Mouse (Mus musculus): ENCODE data around the gene Angpt4. TPM values are rescaled to one million over a fixed set of nuclear protein-coding genes. Genes with fewer than 3 reads are reported as not detected.

Angpt4 gene
- polyA plus RNA-seq, 2 experiments from 2014 or later: not detected

GRCm38 (mm10) chr2:151916061-151916831, 5.2 kb downstream of the Angpt4 start:
- no peak for ATAC-seq

DNA sequence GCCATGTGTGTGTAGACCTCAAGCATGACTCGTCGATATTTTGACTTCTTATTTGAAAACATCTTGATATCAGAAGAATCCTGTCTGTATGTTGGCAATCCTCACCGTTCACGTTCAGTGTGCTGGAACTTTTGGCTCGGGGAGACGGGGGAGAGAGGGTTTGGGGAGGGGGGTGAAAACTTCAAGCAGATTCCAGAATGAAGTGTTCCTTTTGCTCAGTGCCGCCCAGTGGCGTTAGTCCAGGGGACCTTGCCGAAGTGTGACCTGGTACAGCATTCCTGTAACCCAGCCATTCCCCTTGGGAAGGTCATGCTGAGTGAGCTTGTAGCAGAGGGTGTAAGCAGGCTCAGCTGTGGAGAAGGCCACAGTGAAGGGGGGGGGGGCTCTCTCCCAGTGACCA, 8.1 kb downstream of the Angpt4 start:
- no peak for ATAC-seq

DNA sequence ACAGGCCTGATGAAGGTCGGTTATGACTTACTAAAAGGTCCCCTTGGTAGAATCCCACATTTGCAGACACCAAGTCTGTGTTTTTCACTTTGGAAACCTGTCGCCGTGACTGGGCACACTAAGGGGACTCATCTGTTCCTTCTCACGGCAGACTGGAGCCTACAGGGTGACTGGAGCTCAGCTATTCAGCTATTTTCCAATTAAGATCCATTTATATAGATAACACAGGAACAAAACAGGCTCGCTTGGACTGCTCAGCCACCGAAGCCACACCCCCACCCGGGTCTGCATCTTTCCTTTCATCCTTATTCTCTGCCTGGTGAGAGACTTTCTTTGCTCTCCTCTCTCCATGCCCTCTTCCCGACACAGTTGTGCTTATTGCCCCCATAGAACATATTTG, 10.1 kb downstream of the Angpt4 start:
- ATAC-seq: no peak

DNA sequence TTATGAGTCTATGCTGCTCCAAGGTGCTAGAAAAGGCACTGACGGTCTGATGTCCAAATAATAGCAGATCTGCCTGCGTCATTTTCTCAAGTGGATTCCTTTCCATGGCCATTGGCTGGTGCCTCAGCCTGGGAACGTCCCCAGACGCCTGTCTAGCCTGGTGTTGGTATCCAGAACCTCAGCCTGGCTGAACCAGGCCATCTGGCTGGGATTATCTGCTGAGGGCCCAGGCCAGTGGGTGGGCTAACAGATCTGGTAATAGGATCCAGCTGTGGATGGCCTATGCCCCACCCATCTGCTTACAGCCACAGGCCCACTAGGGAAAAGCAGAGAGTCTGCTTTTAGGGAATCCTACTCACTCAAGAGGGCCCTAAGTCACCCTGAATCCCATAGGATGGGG, 10.6 kb downstream of the Angpt4 start:
- ATAC-seq: no peak

DNA sequence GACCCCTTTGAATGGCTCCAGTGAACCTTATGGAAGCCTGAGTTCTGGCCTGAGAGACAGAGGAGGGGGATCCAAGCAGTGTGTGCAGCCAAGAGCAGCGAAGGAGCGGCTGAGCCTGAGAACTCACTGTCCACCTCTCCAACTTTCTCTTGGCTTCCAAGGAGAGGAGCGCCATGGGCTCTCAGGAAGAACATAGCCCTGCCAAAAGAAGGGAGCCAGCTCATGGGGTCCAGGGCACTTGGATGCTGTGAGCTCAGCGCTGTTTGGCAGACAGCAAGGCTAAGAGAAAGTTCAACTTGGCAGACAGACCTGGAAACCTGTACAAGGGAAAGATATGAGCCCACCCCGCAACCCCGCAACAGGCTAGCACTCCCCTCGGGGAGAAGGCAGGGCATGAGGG, 13.3 kb downstream of the Angpt4 start:
- ATAC-seq: no peak

- no peak for ATAC-seq
Measured at GRCm38 (mm10) chr2:151925715-151926114, 14.7 kb downstream of the Angpt4 start.

GRCm38 (mm10) chr2:151927103-151927502, 16.1 kb downstream of the Angpt4 start:
- no peak for ATAC-seq

GRCm38 (mm10) chr2:151930389-151931074, 19.5 kb downstream of the Angpt4 start:
- peak; percentile 83 for ATAC-seq

DNA sequence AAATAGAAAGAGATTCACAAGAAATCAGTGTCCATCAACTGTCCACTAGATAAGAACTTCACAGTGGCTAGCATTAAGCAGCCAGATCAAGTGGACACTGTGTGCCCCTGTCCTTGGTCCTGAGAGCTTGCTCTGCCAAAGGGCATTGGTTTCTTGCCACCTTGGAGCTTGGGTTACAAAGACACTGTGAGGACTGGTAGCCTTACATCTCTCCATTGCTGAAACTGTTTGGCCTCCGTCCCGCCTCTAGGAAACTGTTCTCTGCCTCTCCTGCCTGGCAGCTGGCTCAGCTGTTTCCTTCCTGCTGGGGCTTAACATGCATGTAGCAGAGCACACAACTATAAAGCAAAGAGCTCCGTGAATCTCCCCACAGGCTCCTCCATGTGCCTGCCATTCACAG, 26.9 kb downstream of the Angpt4 start:
- ATAC-seq: no peak

- ATAC-seq: no peak
Measured at GRCm38 (mm10) chr2:151938780-151939200, 27.8 kb downstream of the Angpt4 start.

- no peak for ATAC-seq
Measured at GRCm38 (mm10) chr2:151939651-151940420, 28.8 kb downstream of the Angpt4 start.

DNA sequence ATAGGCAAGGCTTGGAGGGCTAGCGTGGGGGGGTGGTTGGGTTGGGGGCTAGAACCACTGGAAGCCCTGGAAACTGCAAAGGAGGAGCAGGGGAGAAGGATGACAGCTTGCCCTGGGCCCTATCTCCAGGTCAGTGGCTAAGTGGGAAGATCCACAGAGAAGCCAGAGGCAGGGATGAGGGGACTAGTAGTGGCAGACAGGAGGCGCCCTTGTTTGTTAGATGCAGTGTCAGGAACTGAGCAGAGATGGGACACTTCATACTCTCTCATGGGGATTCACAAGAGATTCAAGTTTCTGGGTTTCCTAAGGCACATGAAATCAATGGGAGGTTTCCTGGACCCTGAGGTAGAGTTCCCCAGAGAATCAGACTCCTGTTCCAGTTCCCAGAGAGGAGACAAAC, 30.3 kb downstream of the Angpt4 start:
- peak; percentile 70 for ATAC-seq

DNA sequence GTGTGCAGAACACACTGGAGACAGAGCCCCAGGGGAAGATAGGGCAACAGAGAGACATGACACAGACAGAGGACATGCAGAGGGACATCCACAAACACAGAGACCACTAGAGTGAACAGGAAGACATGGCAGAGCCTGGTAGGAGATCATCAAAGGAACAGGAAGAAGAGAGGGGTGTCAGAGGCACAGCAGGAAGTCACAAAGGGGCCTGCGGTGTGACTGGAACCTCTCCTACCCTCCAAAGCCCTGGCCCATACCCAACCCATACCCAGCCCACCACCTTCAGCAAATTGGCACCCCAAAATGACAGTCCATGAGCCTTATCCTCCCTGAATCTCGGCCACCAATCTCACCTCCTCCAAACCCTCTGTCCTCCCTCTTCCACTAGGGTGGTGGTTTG, 33.1 kb downstream of the Angpt4 start:
- peak; percentile 81 for ATAC-seq

GRCm38 (mm10) chr2:151947617-151948016, 36.6 kb downstream of the Angpt4 start:
- no peak for ATAC-seq

- no peak for ATAC-seq
Measured at GRCm38 (mm10) chr2:151948311-151948710, 37.3 kb downstream of the Angpt4 start.

DNA sequence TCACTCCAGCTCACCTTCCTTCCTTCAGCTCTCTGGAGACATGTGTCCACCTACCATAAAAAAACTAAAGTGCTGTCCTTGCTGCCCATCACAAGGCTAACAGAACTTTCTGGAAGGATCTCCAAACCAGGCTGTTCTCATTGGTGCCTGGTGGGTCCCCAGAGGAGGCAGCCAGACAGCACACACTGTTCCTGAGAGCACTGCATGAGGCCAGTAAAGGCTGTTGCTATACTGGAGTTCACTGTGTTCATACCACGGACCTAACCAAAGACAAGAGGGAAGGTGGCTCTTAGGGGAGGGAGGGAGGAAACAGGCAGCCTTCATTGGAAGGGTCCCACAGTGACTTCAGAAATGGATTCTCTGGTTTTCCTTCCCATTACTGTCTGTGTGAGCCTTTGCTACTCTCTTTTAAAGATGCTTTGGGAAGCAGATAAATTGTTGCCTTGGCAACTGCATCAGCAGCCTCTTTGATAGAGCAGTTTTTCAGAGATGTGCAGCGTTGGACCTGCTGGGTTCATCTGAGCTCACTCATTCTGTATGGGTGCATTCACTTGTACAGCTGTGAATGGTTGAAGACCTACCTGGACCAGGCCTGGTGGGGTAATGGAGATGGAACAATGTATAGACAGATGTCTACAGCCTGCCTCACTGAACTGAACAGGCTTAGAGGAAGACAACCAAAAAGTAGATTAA, 38.2 kb downstream of the Angpt4 start:
- no peak for ATAC-seq

DNA sequence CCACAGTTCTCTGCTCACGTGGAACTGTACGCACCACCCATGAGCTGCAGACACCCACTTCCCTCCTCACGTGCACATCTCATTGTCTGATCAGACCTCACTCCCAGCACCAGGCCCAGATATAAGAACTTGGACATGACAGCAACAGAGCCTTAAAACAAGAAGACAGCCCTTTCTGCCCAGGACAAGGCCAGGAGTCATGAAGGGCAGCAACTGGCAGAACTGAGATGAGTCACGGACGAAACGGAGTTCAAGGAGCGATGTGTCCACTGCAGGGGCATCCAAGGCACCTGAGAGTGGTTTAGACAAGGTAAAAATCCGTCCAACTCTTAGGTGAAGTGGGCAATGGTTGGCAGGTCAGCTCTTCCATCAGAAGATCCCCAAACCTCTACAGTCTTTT, 42.7 kb downstream of the Angpt4 start:
- ATAC-seq: no peak

- ATAC-seq: no peak
Measured at GRCm38 (mm10) chr2:151956500-151957137, 45.6 kb downstream of the Angpt4 start.

- peak; percentile 96 for ATAC-seq
Measured at GRCm38 (mm10) chr2:151959274-151959673, 48.3 kb downstream of the Angpt4 start.

- ATAC-seq: no peak
Measured at GRCm38 (mm10) chr2:151961284-151962196, 50.5 kb downstream of the Angpt4 start.

- ATAC-seq: no peak
Measured at GRCm38 (mm10) chr2:151962474-151962873, 51.5 kb downstream of the Angpt4 start.

All from CD4-positive, CD25-positive, alpha-beta regulatory T cell, adult 4 months (primary cell).